Mouse (Mus musculus) liver, postnatal 0 days (tissue): ENCODE data around the gene Hecw2.

Experiments
- CTCF ChIP-seq: sonication (generic); IDR thresholded peaks from 2 replicates; pipeline ENCODE4 v1.5.1; 2016; ENCODE audit warnings: antibody characterized with exemption, low read depth
- EP300 ChIP-seq: IDR thresholded peaks from 2 replicates; pipeline ENCODE4 v1.6.1; 2016; ENCODE audit warnings: antibody characterized with exemption, low read depth, mild to moderate bottlenecking

DNA sequence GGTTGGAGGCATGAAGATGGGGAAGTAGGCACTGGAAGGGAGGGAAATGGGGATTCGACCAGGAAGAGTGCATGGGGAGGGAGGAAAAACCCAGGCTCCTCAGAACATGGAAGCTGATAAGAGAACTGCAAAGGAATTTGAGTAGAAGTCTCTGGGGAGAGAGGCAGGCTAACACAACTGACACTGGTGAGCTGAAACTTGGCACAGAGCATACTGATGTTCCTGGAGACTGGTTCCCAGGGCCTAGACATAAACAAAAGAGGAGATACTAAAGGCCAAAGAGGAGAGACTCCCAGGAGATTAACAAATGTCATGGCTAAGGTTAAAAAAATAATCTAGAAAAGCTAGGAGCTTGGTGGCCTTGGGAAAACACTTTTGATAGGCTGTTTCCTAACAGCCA, 148.0 kb downstream of the Hecw2 start:
- TF ChIP-seq CTCF (no peak), EP300 (no peak)
